Mouse (Mus musculus) kidney, adult 18-20 months (tissue): ENCODE data around the gene Mtss1l.

Experiments used
- DNase-seq: peaks from one replicate; pipeline ENCODE4 v3.0.0; 2021

The Mtss1l gene

GRCm38 (mm10) chr8:110741816-110742451 lies 20.7 kb downstream of the Mtss1l start:
- DNase-seq = no peak

- DNase-seq = no peak
Observed at GRCm38 (mm10) chr8:110742452-110742818, 21.2 kb downstream of the Mtss1l start.

GRCm38 (mm10) chr8:110745162-110745561 lies 23.9 kb downstream of the Mtss1l start:
- no peak for DNase-seq

GRCm38 (mm10) chr8:110746661-110747060 lies 25.4 kb downstream of the Mtss1l start:
- DNase-seq = no peak

- peak; percentile 20 for DNase-seq
Observed at GRCm38 (mm10) chr8:110749500-110750170, 28.4 kb downstream of the Mtss1l start.

GRCm38 (mm10) chr8:110750269-110750668 lies 29.0 kb downstream of the Mtss1l start:
- no peak for DNase-seq

GRCm38 (mm10) chr8:110751490-110751889 lies 30.2 kb downstream of the Mtss1l start:
- no peak for DNase-seq

- DNase-seq = no peak
Observed at GRCm38 (mm10) chr8:110754713-110755112, 33.4 kb downstream of the Mtss1l start.

- DNase-seq = no peak
Observed at GRCm38 (mm10) chr8:110755511-110756170, 34.4 kb downstream of the Mtss1l start.

- DNase-seq = no peak
Observed at GRCm38 (mm10) chr8:110756196-110756595, 34.9 kb downstream of the Mtss1l start.

GRCm38 (mm10) chr8:110760280-110760940 lies 39.1 kb downstream of the Mtss1l start:
- DNase-seq = no peak

GRCm38 (mm10) chr8:110761185-110761584 lies 39.9 kb downstream of the Mtss1l start:
- DNase-seq = peak; percentile 71

- no peak for DNase-seq
Observed at GRCm38 (mm10) chr8:110761988-110762387, 40.7 kb downstream of the Mtss1l start.

GRCm38 (mm10) chr8:110764671-110765070 lies 43.4 kb downstream of the Mtss1l start:
- DNase-seq = no peak

- DNase-seq = no peak
Observed at GRCm38 (mm10) chr8:110767261-110767660, 46.0 kb downstream of the Mtss1l start.

GRCm38 (mm10) chr8:110772452-110772851 lies 51.2 kb downstream of the Mtss1l start:
- no peak for DNase-seq

- DNase-seq = peak; percentile 88
Observed at GRCm38 (mm10) chr8:110774047-110774446, 52.8 kb downstream of the Mtss1l start.

GRCm38 (mm10) chr8:110774725-110775124 lies 53.4 kb downstream of the Mtss1l start:
- no peak for DNase-seq

GRCm38 (mm10) chr8:110775316-110775715 lies 54.0 kb downstream of the Mtss1l start:
- no peak for DNase-seq

- no peak for DNase-seq
Observed at GRCm38 (mm10) chr8:110775721-110776120, 54.4 kb downstream of the Mtss1l start.

- no peak for DNase-seq
Observed at GRCm38 (mm10) chr8:110776335-110776734, 55.1 kb downstream of the Mtss1l start.

- no peak for DNase-seq
Observed at GRCm38 (mm10) chr8:110779924-110780718, 58.8 kb downstream of the Mtss1l start.

- no peak for DNase-seq
Observed at GRCm38 (mm10) chr8:110785366-110785765, 64.1 kb downstream of the Mtss1l start.
